Mouse (Mus musculus): ENCODE data around the gene Cand1. TPM values are rescaled to one million over a fixed set of nuclear protein-coding genes. Genes with fewer than 3 reads are reported as not detected.

Cand1 gene
- polyA plus RNA-seq, 1 experiment from 2014 or later, result 48.0 TPM

DNA sequence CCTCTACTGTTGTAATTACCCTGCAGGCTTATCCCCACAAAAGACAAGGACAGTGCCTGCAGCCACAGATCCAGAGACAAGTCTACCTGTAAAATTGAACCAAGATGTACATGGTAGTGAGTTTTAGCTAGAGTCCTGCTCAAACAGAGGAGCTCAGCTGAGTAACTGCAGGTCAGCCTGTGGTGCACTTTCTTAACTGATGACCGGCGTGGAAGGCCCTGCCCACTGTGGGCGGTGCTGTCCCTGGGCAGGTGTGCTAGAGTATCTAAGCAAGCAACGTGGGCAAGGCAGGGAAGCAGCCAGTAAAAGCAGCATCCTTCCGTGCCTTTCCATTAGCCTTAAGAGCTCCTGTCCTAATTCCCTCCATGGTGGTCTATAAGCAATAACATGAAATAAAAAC, 34.6 kb downstream of the Cand1 start:
- no peaks in the 10 kb centered on the region for H3K4me1 ChIP-seq (replicated peaks)
- H3K4me3 ChIP-seq, result no peak overlapping the region
- H3K27ac ChIP-seq (replicated peaks), result no peak overlapping the region
- WGBS, result 89% methylated on average over 5 of the region's 5 CpGs
- H3K9me3 ChIP-seq, result no peaks in the 10 kb centered on the region
- no peak for ATAC-seq (ENCODE audit: low read depth)
- peaks cover 84% of the 10 kb centered on the region for H3K36me3 ChIP-seq
- H3K27me3 ChIP-seq, result no peaks in the 10 kb centered on the region
- no peak overlapping the region for H3K4me2 ChIP-seq
- H3K9ac ChIP-seq, result no peak overlapping the region

DNA sequence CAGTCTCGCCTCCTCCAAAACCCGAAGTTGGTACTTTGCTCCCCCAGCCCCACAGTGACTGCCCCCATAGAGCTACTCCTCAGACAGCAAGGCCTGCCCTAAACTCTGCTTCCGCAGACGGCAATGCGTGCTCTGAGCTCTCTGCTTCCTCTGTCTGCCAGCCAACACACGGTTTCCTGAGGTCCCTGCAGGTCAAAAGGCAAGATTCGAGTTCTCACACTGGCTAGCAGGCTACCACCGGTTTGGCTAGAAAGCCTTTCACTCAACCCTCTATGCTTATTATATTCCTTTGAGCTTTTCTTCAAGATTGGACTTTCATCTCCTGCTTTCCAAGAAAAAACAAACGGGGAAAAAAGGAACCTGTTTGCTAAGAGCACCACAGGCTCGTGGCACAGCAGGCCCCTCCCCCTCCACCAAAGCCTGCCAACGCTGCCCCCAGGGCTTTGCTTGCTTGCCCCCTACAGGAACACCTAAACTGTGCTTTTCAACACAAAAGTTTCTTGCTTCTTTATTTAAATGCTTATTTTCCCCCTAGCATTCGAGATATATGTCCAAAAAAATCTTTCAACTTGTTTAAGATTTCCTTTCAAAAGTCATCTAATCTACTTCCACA, 35.4 kb downstream of the Cand1 start:
- Histone ChIP-seq H3K27ac (replicated peaks) (no peak overlapping the region), H3K9me3 (no peaks in the 10 kb centered on the region), H3K9ac (no peak overlapping the region), H3K4me3 (no peak overlapping the region), H3K27me3 (no peaks in the 10 kb centered on the region), H3K4me2 (no peak overlapping the region), H3K36me3 (peaks cover 84% of the 10 kb centered on the region), H3K4me1 (replicated peaks) (no peaks in the 10 kb centered on the region)
- WGBS, result 81% methylated on average over 12 of the region's 12 CpGs
- ATAC-seq (ENCODE audit: low read depth), result no peak

DNA sequence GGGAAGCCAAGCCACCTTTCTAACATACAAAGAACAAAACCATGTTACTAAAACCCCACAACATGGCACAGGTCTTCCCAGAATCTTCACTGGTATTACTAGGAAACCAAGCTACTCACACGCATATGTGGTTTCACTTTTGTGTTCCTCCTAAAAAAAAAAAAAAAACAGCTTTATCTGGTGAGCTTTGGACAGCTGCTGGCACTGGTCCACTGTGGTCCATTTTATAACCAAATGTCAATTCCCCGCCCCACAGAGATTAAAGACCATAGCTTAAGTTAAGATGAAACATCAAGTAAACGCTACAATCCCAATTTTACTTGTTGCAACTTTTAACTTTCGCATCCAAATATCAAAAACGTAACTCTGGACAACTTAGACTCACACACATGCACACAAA, 40.0 kb downstream of the Cand1 start:
- 95% methylated on average over 5 of the region's 5 CpGs for WGBS

DNA sequence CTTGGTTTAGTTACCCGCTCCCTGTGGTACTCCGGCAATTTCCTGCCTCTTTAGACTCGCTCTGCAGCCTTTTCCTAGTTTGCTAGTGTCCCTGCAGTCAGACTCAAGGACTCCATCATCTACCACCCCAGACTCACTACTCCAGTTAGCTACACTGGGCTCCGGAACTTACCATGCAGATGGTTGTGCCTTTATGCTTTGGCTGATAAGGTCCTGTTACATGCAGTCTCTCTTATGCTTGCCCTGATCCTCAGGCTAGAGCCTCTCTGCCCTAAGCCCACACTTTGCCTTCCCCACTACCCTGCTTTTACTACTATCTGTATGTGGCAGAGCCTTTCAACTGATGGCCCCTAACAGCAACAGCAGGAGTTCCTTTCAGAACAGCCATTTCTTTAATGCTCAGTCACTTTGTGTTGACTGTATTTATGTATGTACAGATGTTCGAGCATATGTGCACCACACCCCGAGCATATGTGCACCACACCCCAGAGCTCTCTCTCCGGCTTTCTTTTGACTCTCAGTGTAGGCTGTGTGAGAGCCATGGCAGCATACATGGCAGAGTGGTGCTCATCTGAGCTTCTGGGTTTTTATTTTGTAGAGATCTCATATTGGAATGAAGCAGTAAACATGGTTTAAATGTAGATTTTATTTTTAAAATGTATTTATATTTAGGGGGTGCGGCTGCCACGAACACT, 41.5 kb downstream of the Cand1 start:
- Histone ChIP-seq H3K4me2 (no peak overlapping the region), H3K4me3 (no peak overlapping the region), H3K9ac (no peak overlapping the region), H3K9me3 (no peaks in the 10 kb centered on the region), H3K4me1 (replicated peaks) (no peaks in the 10 kb centered on the region), H3K27me3 (no peaks in the 10 kb centered on the region), H3K36me3 (peaks cover 55% of the 10 kb centered on the region), H3K27ac (replicated peaks) (no peak overlapping the region)
- peak; percentile 43; the same call in 1 of the 2 replicates for ATAC-seq (ENCODE audit: low read depth)
- WGBS, result 90% methylated on average over 9 of the region's 9 CpGs

More for the DNA sequence above, 40.0 kb downstream of the Cand1 start:
- Histone ChIP-seq H3K4me2 (no peak overlapping the region), H3K27me3 (no peaks in the 10 kb centered on the region), H3K9me3 (no peaks in the 10 kb centered on the region), H3K27ac (replicated peaks) (no peak overlapping the region), H3K36me3 (peaks cover 64% of the 10 kb centered on the region), H3K4me3 (no peak overlapping the region), H3K9ac (no peak overlapping the region), H3K4me1 (replicated peaks) (no peaks in the 10 kb centered on the region)
- no peak for ATAC-seq (ENCODE audit: low read depth)

DNA sequence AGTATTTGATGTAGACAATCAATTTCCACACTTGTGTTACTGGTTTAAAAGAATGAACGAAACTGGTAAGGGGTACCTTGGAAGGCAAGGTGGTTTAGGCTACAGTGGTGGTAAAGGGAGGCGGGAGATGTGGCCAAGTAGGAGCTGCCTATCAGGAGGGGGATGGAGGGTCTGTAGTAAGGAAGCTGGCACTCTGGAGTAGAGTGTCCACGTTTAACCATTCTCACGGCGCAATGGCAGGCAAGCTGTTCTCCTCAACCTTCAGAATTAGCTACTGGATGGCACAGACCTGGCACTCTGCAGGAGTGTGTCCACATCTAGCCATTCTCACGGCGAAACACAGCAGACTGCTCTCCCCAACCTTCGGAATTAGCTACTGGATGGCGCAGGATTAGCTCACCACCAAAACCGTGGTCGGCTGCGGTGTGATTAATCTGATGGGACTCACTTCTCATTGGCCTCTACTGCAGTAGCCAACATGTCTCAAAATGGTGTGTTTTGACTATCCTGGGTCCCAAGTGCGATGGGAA, 42.2 kb downstream of the Cand1 start:
- Histone ChIP-seq H3K4me3 (no peak overlapping the region), H3K27ac (replicated peaks) (no peak overlapping the region), H3K4me1 (replicated peaks) (no peaks in the 10 kb centered on the region), H3K9ac (no peak overlapping the region), H3K36me3 (peaks cover 49% of the 10 kb centered on the region), H3K4me2 (no peak overlapping the region), H3K9me3 (no peaks in the 10 kb centered on the region), H3K27me3 (no peaks in the 10 kb centered on the region)
- no peak for ATAC-seq (ENCODE audit: low read depth)
- WGBS, result 95% methylated on average over 13 of the region's 13 CpGs

DNA sequence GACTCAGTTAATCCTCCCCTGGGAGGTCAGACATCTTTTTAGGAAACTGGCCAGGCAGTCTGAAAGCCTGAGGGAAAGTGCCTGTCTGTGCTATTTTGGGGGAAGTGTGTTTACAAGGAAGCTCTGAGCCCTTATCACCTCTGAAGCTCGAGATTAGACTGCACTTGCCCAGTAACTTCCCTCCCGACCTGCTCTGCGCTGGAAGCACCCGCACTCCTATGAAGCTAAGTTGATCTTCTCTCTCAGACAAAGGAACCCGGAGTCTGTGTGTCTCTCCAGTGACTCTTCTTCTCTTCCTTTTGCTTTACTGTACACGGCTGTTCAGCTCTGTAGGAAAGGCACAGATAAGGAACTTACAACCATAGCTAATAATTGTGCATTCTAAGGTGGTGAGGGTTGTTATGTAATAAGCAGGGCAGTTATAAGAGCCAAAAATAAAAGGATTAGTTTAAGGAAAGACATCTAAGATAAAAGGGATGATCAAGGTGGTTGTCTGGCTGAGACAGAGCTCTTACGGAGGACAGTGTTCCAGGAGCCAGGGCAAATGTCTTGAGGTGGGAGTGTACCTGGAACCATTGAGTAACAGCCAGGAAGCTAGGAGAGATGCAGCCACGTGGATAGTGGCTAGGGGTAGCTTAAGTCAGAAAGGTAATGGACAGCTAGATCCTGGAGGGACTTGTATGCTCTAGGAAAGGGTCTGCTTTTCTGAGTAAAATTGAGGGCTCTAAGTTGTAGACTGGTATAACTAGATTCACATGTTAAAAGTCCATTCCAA, 47.1 kb downstream of the Cand1 start:
- 82% methylated on average over 8 of the region's 8 CpGs for WGBS

DNA sequence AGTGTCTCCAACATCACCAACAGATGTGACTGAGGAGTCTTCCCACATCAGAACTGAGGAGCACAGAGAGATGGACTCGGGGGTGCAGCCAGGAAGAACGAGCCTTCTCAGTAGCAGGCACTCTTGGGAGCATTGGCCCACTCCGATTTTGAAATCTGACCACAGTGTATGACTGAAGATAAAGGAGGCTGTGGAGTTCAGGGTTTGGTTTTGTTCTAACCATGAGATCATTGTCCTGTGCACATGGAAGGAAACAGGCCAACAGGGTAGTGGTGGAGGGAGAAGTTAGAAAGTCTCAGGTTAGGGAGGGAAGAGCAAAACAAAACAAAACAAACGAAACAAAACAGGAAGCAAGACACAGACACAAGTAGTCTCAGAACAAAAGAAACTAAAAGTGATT, 52.1 kb downstream of the Cand1 start:
- Histone ChIP-seq H3K27me3 (no peaks in the 10 kb centered on the region), H3K4me2 (no peak overlapping the region), H3K36me3 (no peaks in the 10 kb centered on the region), H3K4me1 (replicated peaks) (no peaks in the 10 kb centered on the region), H3K4me3 (no peak overlapping the region), H3K9ac (no peak overlapping the region), H3K9me3 (no peaks in the 10 kb centered on the region), H3K27ac (replicated peaks) (no peak overlapping the region)
- 77% methylated on average over 4 of the region's 4 CpGs for WGBS
- no peak for ATAC-seq (ENCODE audit: low read depth)

More for the DNA sequence above, 47.1 kb downstream of the Cand1 start:
- H3K9ac ChIP-seq, result no peak overlapping the region
- H3K4me2 ChIP-seq, result no peak overlapping the region
- no peaks in the 10 kb centered on the region for H3K27me3 ChIP-seq
- ATAC-seq (ENCODE audit: low read depth), result no peak
- no peaks in the 10 kb centered on the region for H3K4me1 ChIP-seq (replicated peaks)
- H3K9me3 ChIP-seq, result no peaks in the 10 kb centered on the region
- H3K36me3 ChIP-seq, result peaks cover 17% of the 10 kb centered on the region
- H3K27ac ChIP-seq (replicated peaks), result no peak overlapping the region
- no peak overlapping the region for H3K4me3 ChIP-seq

DNA sequence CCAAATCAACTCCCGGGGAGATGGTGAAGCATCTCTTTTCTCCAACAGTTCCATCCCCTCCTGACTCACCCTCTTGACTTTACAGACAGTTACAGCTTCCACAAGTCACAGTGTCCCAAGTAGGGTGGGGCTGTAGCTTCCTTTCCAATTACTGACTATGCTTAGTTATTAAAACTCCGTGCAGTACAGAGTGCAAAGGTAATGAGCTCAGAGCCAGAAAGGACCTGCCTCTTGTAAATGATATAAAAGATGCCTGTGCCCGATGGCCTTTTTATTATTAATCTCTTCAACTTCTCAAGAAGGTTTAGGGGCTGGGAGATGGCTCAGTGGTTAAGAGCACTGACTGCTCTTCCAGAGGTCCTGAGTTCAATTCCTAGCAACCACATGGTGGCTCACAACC, 70.2 kb downstream of the Cand1 start:
- no peak for ATAC-seq (ENCODE audit: low read depth)
- Histone ChIP-seq H3K4me2 (no peak overlapping the region), H3K9ac (no peak overlapping the region), H3K36me3 (no peaks in the 10 kb centered on the region), H3K27me3 (no peaks in the 10 kb centered on the region), H3K4me1 (replicated peaks) (no peaks in the 10 kb centered on the region), H3K4me3 (no peak overlapping the region), H3K9me3 (no peaks in the 10 kb centered on the region), H3K27ac (replicated peaks) (no peak overlapping the region)
- WGBS, result 81% methylated on average over 3 of the region's 3 CpGs

DNA sequence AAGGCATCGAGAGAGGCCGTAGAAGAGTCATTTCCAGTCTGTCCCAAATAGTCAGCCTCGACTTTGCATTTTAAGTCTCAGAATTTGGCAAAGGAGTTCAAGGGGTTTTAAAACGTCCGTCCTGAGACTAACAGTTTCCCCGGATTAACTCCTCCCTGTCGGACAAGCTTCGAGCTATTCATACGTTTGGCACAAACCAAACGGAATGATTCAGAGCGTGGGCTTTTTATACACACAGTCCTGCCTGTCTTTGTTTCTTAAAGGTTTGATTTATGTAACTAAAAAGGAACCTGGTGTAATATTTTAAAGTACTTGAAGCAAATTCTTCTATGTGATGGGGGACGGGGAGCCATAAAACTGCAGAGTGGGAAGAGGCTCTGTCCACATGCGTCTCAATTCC, 70.6 kb downstream of the Cand1 start:
- no peaks in the 10 kb centered on the region for H3K9me3 ChIP-seq
- WGBS, result 77% methylated on average over 13 of the region's 13 CpGs
- no peak overlapping the region for H3K4me3 ChIP-seq
- no peaks in the 10 kb centered on the region for H3K36me3 ChIP-seq
- no peak overlapping the region for H3K27ac ChIP-seq (replicated peaks)
- H3K4me1 ChIP-seq (replicated peaks), result no peaks in the 10 kb centered on the region
- no peak overlapping the region for H3K9ac ChIP-seq
- H3K27me3 ChIP-seq, result no peaks in the 10 kb centered on the region
- no peak overlapping the region for H3K4me2 ChIP-seq
- ATAC-seq (ENCODE audit: low read depth), result no peak

DNA sequence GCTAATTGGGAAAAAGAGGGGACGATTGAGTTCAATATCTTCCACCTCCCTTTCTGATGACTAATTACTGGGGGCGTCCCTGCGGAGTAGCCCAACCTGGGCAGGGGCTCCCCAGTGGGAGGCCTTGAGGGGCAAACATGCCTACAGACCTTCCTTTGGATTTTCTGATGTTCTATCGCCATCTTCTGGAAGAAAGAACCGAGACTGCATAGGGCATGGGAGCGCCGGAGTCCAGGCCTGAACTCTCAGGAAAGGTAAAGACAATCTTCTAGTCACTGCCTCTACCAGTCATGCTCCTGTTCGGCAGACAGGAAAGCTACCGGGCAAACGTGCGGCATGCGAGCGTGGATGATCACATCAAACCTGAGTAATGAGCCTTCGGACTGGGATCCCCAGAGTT, 71.1 kb downstream of the Cand1 start:
- no peak overlapping the region for H3K27ac ChIP-seq (replicated peaks)
- H3K9me3 ChIP-seq, result no peaks in the 10 kb centered on the region
- H3K9ac ChIP-seq, result no peak overlapping the region
- no peak for ATAC-seq (ENCODE audit: low read depth)
- no peaks in the 10 kb centered on the region for H3K27me3 ChIP-seq
- WGBS, result 42% methylated on average over 14 of the region's 14 CpGs
- no peak overlapping the region for H3K4me3 ChIP-seq
- H3K4me2 ChIP-seq, result no peak overlapping the region
- no peaks in the 10 kb centered on the region for H3K36me3 ChIP-seq
- no peaks in the 10 kb centered on the region for H3K4me1 ChIP-seq (replicated peaks)

DNA sequence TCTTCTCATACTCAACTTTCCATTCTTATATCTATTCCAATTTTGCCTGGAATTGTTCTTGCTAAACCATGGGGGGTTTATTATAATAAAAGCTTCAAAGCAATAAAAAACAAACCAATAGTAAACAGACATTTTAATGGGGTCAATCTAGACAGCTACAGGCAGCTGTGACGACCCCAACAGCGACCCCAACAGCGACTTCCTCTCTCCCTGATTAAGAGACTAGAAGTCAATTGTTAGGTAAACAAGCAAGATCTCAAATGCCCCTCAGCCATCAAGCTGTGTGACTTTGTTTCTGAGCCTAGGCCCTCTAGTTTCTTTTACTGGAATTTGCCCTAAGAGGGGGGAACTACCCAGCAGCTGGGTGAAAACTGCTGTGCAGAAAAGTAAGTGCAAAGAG, 72.0 kb downstream of the Cand1 start:
- no peak overlapping the region for H3K27ac ChIP-seq (replicated peaks)
- H3K4me2 ChIP-seq, result no peak overlapping the region
- H3K27me3 ChIP-seq, result no peaks in the 10 kb centered on the region
- no peaks in the 10 kb centered on the region for H3K9me3 ChIP-seq
- WGBS, result 9% methylated on average over 3 of the region's 3 CpGs
- no peak for ATAC-seq (ENCODE audit: low read depth)
- H3K9ac ChIP-seq, result no peak overlapping the region
- no peaks in the 10 kb centered on the region for H3K36me3 ChIP-seq
- H3K4me1 ChIP-seq (replicated peaks), result no peaks in the 10 kb centered on the region
- H3K4me3 ChIP-seq, result no peak overlapping the region

DNA sequence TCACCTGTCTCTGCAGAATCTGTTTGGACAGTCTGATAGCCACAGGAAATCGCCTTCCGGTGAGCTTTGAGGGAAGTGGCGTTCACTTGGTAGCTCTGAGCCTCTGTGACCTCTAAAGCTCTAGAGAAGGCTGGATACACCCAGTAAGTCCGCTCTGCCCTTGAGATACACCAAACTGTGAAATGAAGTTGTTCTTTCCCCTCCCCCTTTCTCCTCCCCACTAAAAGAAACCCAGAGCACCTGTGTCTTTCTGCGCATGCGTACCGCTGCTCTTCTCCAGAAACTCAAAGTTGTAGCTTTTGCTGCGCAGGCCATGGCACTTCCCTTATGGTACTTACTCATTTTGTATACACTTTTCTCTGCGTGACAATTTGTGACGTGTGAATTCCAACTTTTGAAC, 74.8 kb downstream of the Cand1 start:
- H3K4me3 ChIP-seq, result no peak overlapping the region
- H3K36me3 ChIP-seq, result no peaks in the 10 kb centered on the region
- ATAC-seq (ENCODE audit: low read depth), result no peak
- H3K9ac ChIP-seq, result no peak overlapping the region
- no peaks in the 10 kb centered on the region for H3K4me1 ChIP-seq (replicated peaks)
- 92% methylated on average over 10 of the region's 10 CpGs for whole genome bisulfite sequencing
- H3K4me2 ChIP-seq, result no peak overlapping the region
- no peaks in the 10 kb centered on the region for H3K9me3 ChIP-seq
- no peaks in the 10 kb centered on the region for H3K27me3 ChIP-seq
- no peak overlapping the region for H3K27ac ChIP-seq (replicated peaks)
